Mouse (Mus musculus): Measurements from ENCODE around the gene Elovl6. TPM values are rescaled to one million over a fixed set of nuclear protein-coding genes. Genes with fewer than 3 reads are reported as not detected.

Gene Elovl6
- polyA plus RNA-seq, 1 experiment from 2014 or later = 40.5 TPM

DNA sequence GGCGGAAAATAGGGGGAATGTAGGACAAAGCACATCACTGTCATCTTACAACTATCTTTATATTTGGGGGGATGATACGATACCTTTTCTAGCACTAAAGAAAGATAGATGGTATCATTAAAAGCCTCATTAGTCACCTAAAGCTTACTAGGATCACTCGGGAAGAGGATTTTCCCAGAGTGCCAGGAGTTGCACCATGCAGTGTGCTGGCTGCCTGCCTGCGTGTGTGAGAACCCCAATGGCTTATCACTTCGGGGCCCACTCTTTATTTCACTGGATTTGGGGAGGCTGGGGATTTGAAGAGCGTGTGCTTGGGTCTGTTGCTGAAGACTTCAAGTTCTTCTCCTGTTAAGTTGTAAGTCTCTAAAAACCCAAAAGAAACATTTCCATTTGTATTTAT is 73.8 kb downstream of the Elovl6 start:
- Histone ChIP-seq H3K4me2 (replicated peaks; ENCODE audit: low read depth, low read length) (no peak overlapping the region), H3K9me3 (ENCODE audit: low read length) (no peaks in the 10 kb centered on the region), H3K27ac (ENCODE audit: low read length) (no peak overlapping the region), H3K27me3 (ENCODE audit: insufficient read depth, low read length) (no peaks in the 10 kb centered on the region), H3K9ac (replicated peaks; ENCODE audit: low read length) (no peak overlapping the region), H3K36me3 (ENCODE audit: insufficient read depth, low read length) (0 out of 2 replicates have a peak, but pooled peaks cover 17% of the 10 kb centered on the region), H3K4me3 (ENCODE audit: low read length) (no peak overlapping the region), H3K4me1 (ENCODE audit: insufficient read depth, low read length) (no peaks in the 10 kb centered on the region)
- ATAC-seq (ENCODE audit: low FRiP score, low TSS enrichment) = no peak
- 54% methylated on average over 6 of the region's 6 CpGs for WGBS

DNA sequence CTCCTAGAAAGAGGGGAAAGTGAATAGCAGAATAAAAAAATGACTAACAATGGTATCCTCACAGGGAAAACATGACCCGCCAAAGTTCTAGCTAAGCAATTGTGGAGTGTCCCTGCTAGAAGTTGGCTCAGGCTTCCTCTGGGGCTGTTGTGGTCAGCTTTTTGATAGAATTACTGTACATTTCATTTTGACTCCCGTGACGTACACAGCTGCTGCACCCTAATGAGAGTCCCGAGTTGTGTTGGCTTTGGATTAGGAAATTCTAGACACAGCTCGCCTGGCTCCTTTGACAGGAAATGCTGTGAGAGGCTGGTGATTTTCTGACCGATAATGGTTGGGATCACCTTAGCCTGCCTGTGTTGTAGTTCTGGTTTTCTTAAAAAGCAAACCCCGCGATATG is 79.5 kb downstream of the Elovl6 start:
- ATAC-seq (ENCODE audit: low FRiP score, low TSS enrichment) = no peak
- Histone ChIP-seq H3K27me3 (ENCODE audit: insufficient read depth, low read length) (no peaks in the 10 kb centered on the region), H3K9ac (replicated peaks; ENCODE audit: low read length) (no peak overlapping the region), H3K4me3 (ENCODE audit: low read length) (no peak overlapping the region), H3K9me3 (ENCODE audit: low read length) (no peaks in the 10 kb centered on the region), H3K27ac (ENCODE audit: low read length) (no peak overlapping the region), H3K4me1 (ENCODE audit: insufficient read depth, low read length) (peaks cover 10% of the 10 kb centered on the region; the same call in 1 of the 2 replicates), H3K4me2 (replicated peaks; ENCODE audit: low read depth, low read length) (no peak overlapping the region), H3K36me3 (ENCODE audit: insufficient read depth, low read length) (0 out of 2 replicates have a peak, but pooled peaks cover 17% of the 10 kb centered on the region)
- 61% methylated on average over 8 of the region's 8 CpGs for WGBS

DNA sequence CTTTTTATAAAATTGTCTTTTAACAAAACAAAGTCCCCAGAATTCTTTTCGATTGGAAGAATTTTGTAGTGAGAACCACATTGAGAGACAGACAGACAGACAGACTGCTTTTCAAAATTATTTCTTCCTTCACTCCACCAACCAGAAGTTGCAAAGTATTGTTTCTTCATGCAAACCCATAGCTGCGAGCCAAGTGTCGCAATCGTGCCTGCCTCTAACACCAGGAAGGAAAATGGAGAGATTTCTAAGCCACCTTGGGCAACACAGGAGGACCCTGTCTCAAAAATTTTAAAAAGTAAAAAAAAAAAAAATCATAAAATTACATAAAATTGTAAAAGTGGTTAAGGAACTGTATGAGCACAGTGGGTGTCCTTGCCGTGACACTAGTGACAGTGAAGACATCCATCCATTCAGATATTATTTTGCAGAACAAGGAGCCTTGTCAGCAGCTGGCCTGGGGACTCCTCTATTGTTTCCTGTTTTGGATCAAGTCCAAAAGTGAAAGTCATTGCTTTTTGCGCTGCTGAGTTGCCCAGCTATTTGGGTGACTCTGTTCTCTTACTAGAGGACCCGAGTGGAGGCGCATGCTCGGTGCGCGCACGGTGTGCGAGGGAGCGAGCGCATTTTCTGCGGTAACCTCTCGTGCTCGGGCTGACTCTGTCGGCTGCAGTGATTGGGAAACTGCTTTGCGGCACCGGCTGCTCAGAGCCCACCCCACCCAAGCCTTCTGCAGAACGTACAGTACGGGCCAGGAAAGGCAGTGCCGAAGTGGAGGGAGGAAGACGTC is 80.3 kb downstream of the Elovl6 start:
- Histone ChIP-seq H3K27me3 (ENCODE audit: insufficient read depth, low read length) (no peaks in the 10 kb centered on the region), H3K4me2 (replicated peaks; ENCODE audit: low read depth, low read length) (no peak overlapping the region), H3K9ac (replicated peaks; ENCODE audit: low read length) (no peak overlapping the region), H3K36me3 (ENCODE audit: insufficient read depth, low read length) (0 out of 2 replicates have a peak, but pooled peaks cover 17% of the 10 kb centered on the region), H3K4me3 (ENCODE audit: low read length) (no peak overlapping the region), H3K27ac (ENCODE audit: low read length) (no peak overlapping the region; the same call in 1 of the 2 replicates), H3K4me1 (ENCODE audit: insufficient read depth, low read length) (peaks cover 10% of the 10 kb centered on the region; the same call in 1 of the 2 replicates), H3K9me3 (ENCODE audit: low read length) (no peaks in the 10 kb centered on the region)
- ATAC-seq (ENCODE audit: low FRiP score, low TSS enrichment) = no peak
- 83% methylated on average over 25 of the region's 25 CpGs for WGBS

DNA sequence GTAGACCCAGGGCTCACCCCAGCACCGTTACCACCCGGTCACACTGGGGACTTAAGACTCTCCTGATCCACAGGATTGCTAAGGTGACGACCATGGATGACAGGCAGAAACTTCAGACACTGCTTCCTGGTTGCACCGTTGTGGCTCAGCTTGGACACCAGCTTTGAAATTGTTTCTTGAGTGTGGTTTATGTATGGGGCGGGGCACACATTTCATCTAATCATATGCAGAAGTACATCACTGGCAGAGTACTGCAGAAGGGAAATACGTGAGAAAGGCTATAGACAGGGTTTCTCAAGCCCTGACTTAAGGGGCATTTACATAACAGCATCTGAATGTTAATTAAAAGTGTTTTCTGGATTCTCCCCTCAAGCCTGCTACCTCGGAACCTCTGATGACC is 81.6 kb downstream of the Elovl6 start:
- 72% methylated on average over 7 of the region's 7 CpGs for WGBS
- Histone ChIP-seq H3K27ac (ENCODE audit: low read length) (peak overlapping the region; percentile 39), H3K4me3 (ENCODE audit: low read length) (no peak overlapping the region), H3K9me3 (ENCODE audit: low read length) (no peaks in the 10 kb centered on the region), H3K36me3 (ENCODE audit: insufficient read depth, low read length) (0 out of 2 replicates have a peak, but pooled peaks cover 12% of the 10 kb centered on the region), H3K27me3 (ENCODE audit: insufficient read depth, low read length) (no peaks in the 10 kb centered on the region), H3K9ac (replicated peaks; ENCODE audit: low read length) (no peak overlapping the region), H3K4me2 (replicated peaks; ENCODE audit: low read depth, low read length) (no peak overlapping the region), H3K4me1 (ENCODE audit: insufficient read depth, low read length) (peaks cover 13% of the 10 kb centered on the region)
- no peak for ATAC-seq (ENCODE audit: low FRiP score, low TSS enrichment)

DNA sequence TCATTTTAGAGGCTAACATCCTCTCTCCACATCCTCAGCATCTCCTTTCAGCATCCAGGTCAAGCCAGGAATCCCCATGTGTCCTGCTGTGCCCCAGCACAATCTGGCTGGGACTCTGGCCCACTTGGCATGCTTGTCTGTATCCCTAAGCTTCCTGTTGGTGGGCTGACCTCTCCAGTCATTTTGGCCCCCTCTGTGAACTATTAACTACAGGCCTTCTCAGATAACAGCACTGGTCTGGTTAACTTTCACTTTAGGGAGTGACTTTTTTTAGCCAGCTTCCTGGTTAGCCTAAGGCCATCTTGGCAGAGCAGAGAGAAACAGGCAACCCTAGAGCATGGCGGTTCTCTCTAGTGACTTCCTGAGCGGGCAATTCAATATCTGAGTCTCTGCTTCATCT is 82.1 kb downstream of the Elovl6 start:
- peaks cover 18% of the 10 kb centered on the region for H3K4me1 ChIP-seq (ENCODE audit: insufficient read depth, low read length)
- 0 out of 2 replicates have a peak, but pooled peaks cover 7% of the 10 kb centered on the region for H3K36me3 ChIP-seq (ENCODE audit: insufficient read depth, low read length)
- WGBS = 65% methylated on average over 2 of the region's 2 CpGs
- peak; percentile 79 for ATAC-seq (ENCODE audit: low FRiP score, low TSS enrichment)
- H3K27ac ChIP-seq (ENCODE audit: low read length) = peak overlapping the region; percentile 39
- no peak overlapping the region for H3K9ac ChIP-seq (replicated peaks; ENCODE audit: low read length)
- H3K4me3 ChIP-seq (ENCODE audit: low read length) = no peak overlapping the region
- H3K27me3 ChIP-seq (ENCODE audit: insufficient read depth, low read length) = no peaks in the 10 kb centered on the region
- no peak overlapping the region for H3K4me2 ChIP-seq (replicated peaks; ENCODE audit: low read depth, low read length)
- no peaks in the 10 kb centered on the region for H3K9me3 ChIP-seq (ENCODE audit: low read length)

DNA sequence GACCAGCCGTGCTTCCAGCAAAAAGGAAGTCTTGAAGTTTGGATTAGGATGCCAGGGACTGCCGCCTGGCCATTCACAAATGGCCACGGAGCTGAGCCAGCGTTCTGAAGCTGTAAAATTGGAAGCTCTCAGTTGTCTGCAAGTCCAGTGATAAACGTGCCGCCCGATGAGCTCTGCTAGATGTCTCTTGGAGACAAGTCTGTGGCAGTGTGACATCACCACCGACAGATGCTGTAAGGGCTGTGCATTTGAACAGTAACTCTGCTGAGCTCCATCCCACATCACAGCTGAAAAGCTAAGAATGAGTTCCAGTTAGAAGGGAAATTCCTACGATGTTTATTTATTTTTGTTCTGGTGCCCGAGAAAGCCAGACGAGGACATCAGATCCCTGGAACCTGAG is 85.3 kb downstream of the Elovl6 start:
- Histone ChIP-seq H3K4me1 (ENCODE audit: insufficient read depth, low read length) (peaks cover 31% of the 10 kb centered on the region), H3K27me3 (ENCODE audit: insufficient read depth, low read length) (no peaks in the 10 kb centered on the region), H3K27ac (ENCODE audit: low read length) (no peak overlapping the region), H3K9ac (replicated peaks; ENCODE audit: low read length) (no peak overlapping the region), H3K4me3 (ENCODE audit: low read length) (no peak overlapping the region), H3K4me2 (replicated peaks; ENCODE audit: low read depth, low read length) (no peak overlapping the region), H3K36me3 (ENCODE audit: insufficient read depth, low read length) (no peaks in the 10 kb centered on the region), H3K9me3 (ENCODE audit: low read length) (no peaks in the 10 kb centered on the region)
- ATAC-seq (ENCODE audit: low FRiP score, low TSS enrichment) = no peak
- 78% methylated on average over 11 of the region's 11 CpGs for WGBS

DNA sequence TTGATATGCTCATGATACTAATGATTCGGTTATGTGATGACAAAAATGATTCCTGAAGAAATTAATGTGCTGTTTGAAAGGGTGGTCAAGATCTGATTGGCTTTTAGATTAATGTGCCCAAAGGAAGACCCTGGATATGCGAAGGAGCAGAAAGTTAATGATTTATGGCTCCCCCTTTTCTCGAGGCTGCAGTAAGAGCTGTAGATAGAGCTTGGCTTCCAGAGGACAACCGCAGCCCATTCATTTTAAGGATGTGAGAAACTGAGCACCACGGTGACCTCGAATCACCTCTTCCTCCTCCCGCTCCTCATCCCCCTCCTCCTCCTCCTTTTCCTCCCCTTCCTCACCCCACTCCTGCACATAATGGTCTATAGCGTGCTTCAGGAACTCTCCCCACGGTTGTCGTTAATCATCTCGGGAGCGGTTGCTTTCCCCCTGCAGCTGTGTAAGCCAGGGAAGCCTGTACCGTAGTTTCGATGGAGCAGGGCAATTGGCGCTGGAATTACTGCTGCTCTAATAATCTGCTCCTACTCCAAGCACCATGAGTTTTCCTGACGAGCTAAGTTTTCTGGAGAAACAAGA is 87.1 kb downstream of the Elovl6 start:
- Histone ChIP-seq H3K36me3 (ENCODE audit: insufficient read depth, low read length) (no peaks in the 10 kb centered on the region), H3K27me3 (ENCODE audit: insufficient read depth, low read length) (no peaks in the 10 kb centered on the region), H3K4me1 (ENCODE audit: insufficient read depth, low read length) (peaks cover 22% of the 10 kb centered on the region), H3K4me3 (ENCODE audit: low read length) (0 out of 2 replicates have a peak overlapping the region, but pooled peaks have one; percentile 6), H3K9ac (replicated peaks; ENCODE audit: low read length) (no peak overlapping the region), H3K4me2 (replicated peaks; ENCODE audit: low read depth, low read length) (peak overlapping the region; percentile 41), H3K27ac (ENCODE audit: low read length) (peak overlapping the region; percentile 47), H3K9me3 (ENCODE audit: low read length) (no peaks in the 10 kb centered on the region)
- WGBS = 11% methylated on average over 16 of the region's 16 CpGs
- ATAC-seq (ENCODE audit: low FRiP score, low TSS enrichment) = peak; percentile 92

DNA sequence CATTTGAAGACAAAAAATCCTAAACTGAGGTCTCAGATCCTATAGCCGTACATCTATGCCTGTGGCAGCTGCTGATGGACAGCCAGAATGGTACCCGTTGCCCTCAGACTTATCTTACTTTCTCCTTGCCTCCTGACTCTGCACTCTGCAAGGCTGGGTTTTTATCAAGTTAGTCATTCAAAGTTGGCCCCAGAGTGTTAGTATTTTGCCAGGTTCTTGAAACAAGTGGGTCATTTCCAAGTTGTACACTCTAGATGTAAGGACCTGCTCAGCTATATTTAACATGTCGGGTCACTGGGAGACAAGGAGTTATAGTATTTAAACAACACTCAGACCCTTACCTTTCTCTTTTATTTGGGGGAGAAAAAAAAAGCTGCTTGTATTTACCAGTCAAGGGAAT is 88.6 kb downstream of the Elovl6 start:
- WGBS = 84% methylated on average over 3 of the region's 3 CpGs
- H3K36me3 ChIP-seq (ENCODE audit: insufficient read depth, low read length) = no peaks in the 10 kb centered on the region
- no peak overlapping the region for H3K4me2 ChIP-seq (replicated peaks; ENCODE audit: low read depth, low read length)
- no peak overlapping the region for H3K27ac ChIP-seq (ENCODE audit: low read length)
- no peaks in the 10 kb centered on the region for H3K9me3 ChIP-seq (ENCODE audit: low read length)
- ATAC-seq (ENCODE audit: low FRiP score, low TSS enrichment) = no peak
- H3K4me1 ChIP-seq (ENCODE audit: insufficient read depth, low read length) = peaks cover 21% of the 10 kb centered on the region
- no peak overlapping the region for H3K9ac ChIP-seq (replicated peaks; ENCODE audit: low read length)
- H3K4me3 ChIP-seq (ENCODE audit: low read length) = no peak overlapping the region
- H3K27me3 ChIP-seq (ENCODE audit: insufficient read depth, low read length) = no peaks in the 10 kb centered on the region

DNA sequence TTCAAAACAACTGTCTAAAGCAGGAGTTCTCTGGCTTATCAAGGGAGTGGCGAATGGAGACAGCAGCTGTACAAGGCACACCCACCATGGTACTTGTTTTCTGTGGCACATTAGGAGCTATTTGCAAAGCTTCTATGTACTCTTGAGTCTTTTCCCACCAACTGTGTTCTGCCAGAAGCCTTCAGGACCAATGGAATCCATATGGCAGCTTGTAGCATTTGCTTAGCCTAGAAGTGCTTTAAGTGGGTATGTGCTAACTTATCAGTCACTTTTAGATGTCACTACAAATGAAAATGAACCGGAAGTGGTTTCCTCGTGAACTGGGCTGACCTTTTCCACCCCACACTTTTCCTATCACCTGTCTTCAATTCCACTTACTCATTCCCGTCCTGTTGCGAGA is 89.1 kb downstream of the Elovl6 start:
- Histone ChIP-seq H3K9ac (replicated peaks; ENCODE audit: low read length) (no peak overlapping the region), H3K4me2 (replicated peaks; ENCODE audit: low read depth, low read length) (no peak overlapping the region), H3K4me1 (ENCODE audit: insufficient read depth, low read length) (peaks cover 21% of the 10 kb centered on the region), H3K36me3 (ENCODE audit: insufficient read depth, low read length) (no peaks in the 10 kb centered on the region), H3K4me3 (ENCODE audit: low read length) (no peak overlapping the region), H3K27me3 (ENCODE audit: insufficient read depth, low read length) (no peaks in the 10 kb centered on the region), H3K9me3 (ENCODE audit: low read length) (no peaks in the 10 kb centered on the region), H3K27ac (ENCODE audit: low read length) (no peak overlapping the region)
- 60% methylated on average over 5 of the region's 5 CpGs for WGBS
- ATAC-seq (ENCODE audit: low FRiP score, low TSS enrichment) = no peak

DNA sequence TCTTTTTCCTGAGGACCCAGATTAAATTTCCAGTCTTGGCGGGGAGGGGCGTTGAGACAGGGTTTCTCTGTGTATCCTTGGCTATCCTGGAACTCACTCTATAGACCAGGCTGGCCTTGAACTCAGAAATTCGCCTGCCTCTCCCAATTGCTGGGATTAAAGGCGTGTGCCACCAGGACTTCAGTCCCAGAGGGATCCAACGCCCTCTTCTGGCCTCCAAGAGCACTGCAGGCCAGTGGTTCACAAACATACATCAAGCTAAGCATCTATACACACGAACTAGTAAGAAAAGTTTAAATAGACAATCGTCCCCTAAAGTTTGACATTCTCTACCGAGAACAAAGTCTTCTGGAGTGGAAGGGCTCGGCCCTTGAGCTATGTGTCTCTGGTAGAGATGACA is 90.0 kb downstream of the Elovl6 start:
- WGBS = 78% methylated on average over 9 of the region's 9 CpGs
- Histone ChIP-seq H3K27me3 (ENCODE audit: insufficient read depth, low read length) (no peaks in the 10 kb centered on the region), H3K27ac (ENCODE audit: low read length) (no peak overlapping the region), H3K4me3 (ENCODE audit: low read length) (no peak overlapping the region), H3K36me3 (ENCODE audit: insufficient read depth, low read length) (no peaks in the 10 kb centered on the region), H3K9me3 (ENCODE audit: low read length) (no peaks in the 10 kb centered on the region), H3K9ac (replicated peaks; ENCODE audit: low read length) (no peak overlapping the region), H3K4me1 (ENCODE audit: insufficient read depth, low read length) (peaks cover 21% of the 10 kb centered on the region), H3K4me2 (replicated peaks; ENCODE audit: low read depth, low read length) (no peak overlapping the region)
- no peak for ATAC-seq (ENCODE audit: low FRiP score, low TSS enrichment)
